Mouse (Mus musculus): ENCODE data around the gene Ddn.

DNA sequence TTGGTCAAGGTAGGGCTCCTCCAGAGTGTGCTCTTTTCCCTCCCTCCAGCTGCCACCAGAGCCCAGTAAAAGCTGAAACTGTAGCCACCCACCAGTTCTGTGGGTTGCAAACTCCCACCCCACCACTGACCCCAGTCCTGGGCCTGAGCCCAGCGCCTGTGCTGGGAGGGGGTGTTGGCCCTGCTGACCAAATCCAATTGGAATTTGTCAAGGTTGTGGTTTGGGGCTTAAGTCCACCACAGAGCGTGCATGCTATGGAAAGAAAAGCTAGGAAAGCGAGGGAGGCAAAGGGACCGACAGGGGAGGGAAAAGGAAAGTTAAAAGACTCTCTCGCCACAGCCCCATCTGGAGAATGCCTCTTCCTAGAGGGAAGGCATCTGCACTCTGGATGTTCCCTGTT lies 41.0 kb downstream of the Ddn start:
- no peak for TF ChIP-seq POLR2A (IDR thresholded peaks at IDR 0.05; ENCODE audit: insufficient read length, low read depth)
- no peak for TF ChIP-seq TCF12 (IDR thresholded peaks at IDR 0.05; ENCODE audit: insufficient read depth, poor library complexity, severe bottlenecking)
- no peak for TF ChIP-seq CEBPB (IDR thresholded peaks at IDR 0.05; ENCODE audit: insufficient read depth, poor library complexity, severe bottlenecking)
- TF ChIP-seq MAX (IDR thresholded peaks at IDR 0.05; ENCODE audit: low read depth) = no peak
- no peak for TF ChIP-seq USF1 (IDR thresholded peaks at IDR 0.05; ENCODE audit: low read depth)
- TF ChIP-seq POLR2AphosphoS2 (IDR thresholded peaks at IDR 0.05; ENCODE audit: insufficient read length, low read depth) = no peak
- TF ChIP-seq E2F4 (IDR thresholded peaks at IDR 0.05; ENCODE audit: insufficient read depth) = no peak
- TF ChIP-seq MYOD1 (IDR thresholded peaks at IDR 0.05; ENCODE audit: control insufficient read depth in 1 of 3, insufficient read length in 2 of 3, low read depth in 2 of 3) = peak in 2 of 3 experiments; percentile 41 to 43
- peak in 1 of 3 experiments; percentile 46 for TF ChIP-seq MYOG (IDR thresholded peaks at IDR 0.05; ENCODE audit: control insufficient read depth in 1 of 3, insufficient read depth in 1 of 3, insufficient read length in 2 of 3, low read depth in 2 of 3)
- TF ChIP-seq TCF3 (IDR thresholded peaks at IDR 0.05; ENCODE audit: insufficient read length, low read depth) = peak; percentile 1

Measured in myocyte (in vitro differentiated cells).